Mouse (Mus musculus): ENCODE results near the gene Sipa1l2.

The Sipa1l2 gene

GRCm38 (mm10) chr8:125580426-125580825 lies 10.8 kb upstream of the Sipa1l2 start:
- no peak for DNase-seq (ENCODE audit: low spot score in 2 of 2)

- DNase-seq (ENCODE audit: low spot score in 2 of 2): no peak
Observed at GRCm38 (mm10) chr8:125576127-125576526, 6.5 kb upstream of the Sipa1l2 start.

- DNase-seq (ENCODE audit: low spot score in 2 of 2): no peak
Observed at GRCm38 (mm10) chr8:125574280-125574679, 4.7 kb upstream of the Sipa1l2 start.

- DNase-seq (ENCODE audit: low spot score in 2 of 2): no peak
Observed at GRCm38 (mm10) chr8:125572246-125572645, 2.6 kb upstream of the Sipa1l2 start.

GRCm38 (mm10) chr8:125570835-125571465 lies 1.3 kb upstream of the Sipa1l2 start:
- DNase-seq (ENCODE audit: low spot score in 2 of 2): no peak

GRCm38 (mm10) chr8:125570389-125570788 lies 781 bp upstream of the Sipa1l2 start:
- DNase-seq (ENCODE audit: low spot score in 2 of 2): no peak

GRCm38 (mm10) chr8:125568851-125569532 lies 616 bp downstream of the Sipa1l2 start:
- peak in 1 of 2 experiments; percentile 43 for DNase-seq (ENCODE audit: low spot score in 2 of 2)

GRCm38 (mm10) chr8:125568421-125568850 lies 1.2 kb downstream of the Sipa1l2 start:
- DNase-seq (ENCODE audit: low spot score in 2 of 2): no peak

- DNase-seq (ENCODE audit: low spot score in 2 of 2): no peak
Observed at GRCm38 (mm10) chr8:125567569-125567968, 2.0 kb downstream of the Sipa1l2 start.

- no peak for DNase-seq (ENCODE audit: low spot score in 2 of 2)
Observed at GRCm38 (mm10) chr8:125562878-125563277, 6.7 kb downstream of the Sipa1l2 start.

GRCm38 (mm10) chr8:125560825-125561490 lies 8.7 kb downstream of the Sipa1l2 start:
- DNase-seq (ENCODE audit: low spot score in 2 of 2): no peak

GRCm38 (mm10) chr8:125559066-125559653 lies 10.4 kb downstream of the Sipa1l2 start:
- no peak for DNase-seq (ENCODE audit: low spot score in 2 of 2)

- peak; percentile 82 to 86 for DNase-seq (ENCODE audit: low spot score in 2 of 2)
Observed at GRCm38 (mm10) chr8:125558109-125559065, 11.2 kb downstream of the Sipa1l2 start.

GRCm38 (mm10) chr8:125557391-125558108 lies 12.1 kb downstream of the Sipa1l2 start:
- DNase-seq (ENCODE audit: low spot score in 2 of 2): no peak

- no peak for DNase-seq (ENCODE audit: low spot score in 2 of 2)
Observed at GRCm38 (mm10) chr8:125556706-125557105, 12.9 kb downstream of the Sipa1l2 start.

- DNase-seq (ENCODE audit: low spot score in 2 of 2): no peak
Observed at GRCm38 (mm10) chr8:125550567-125550966, 19.0 kb downstream of the Sipa1l2 start.

- no peak for DNase-seq (ENCODE audit: low spot score in 2 of 2)
Observed at GRCm38 (mm10) chr8:125547296-125547695, 22.3 kb downstream of the Sipa1l2 start.

- DNase-seq (ENCODE audit: low spot score in 2 of 2): no peak
Observed at GRCm38 (mm10) chr8:125545866-125546265, 23.7 kb downstream of the Sipa1l2 start.

GRCm38 (mm10) chr8:125542893-125543613 lies 26.6 kb downstream of the Sipa1l2 start:
- DNase-seq (ENCODE audit: low spot score in 2 of 2): no peak

Data from right cerebral cortex, postnatal 36 days (tissue).